Mouse (Mus musculus): ENCODE measurements at regions not wholly inside any gene's neighbourhood (a gene's known extent, or its start where the extent isn't known, plus 50 kb on each side); places are given as distances from the start of the nearest gene placed in this dataset.

DNA sequence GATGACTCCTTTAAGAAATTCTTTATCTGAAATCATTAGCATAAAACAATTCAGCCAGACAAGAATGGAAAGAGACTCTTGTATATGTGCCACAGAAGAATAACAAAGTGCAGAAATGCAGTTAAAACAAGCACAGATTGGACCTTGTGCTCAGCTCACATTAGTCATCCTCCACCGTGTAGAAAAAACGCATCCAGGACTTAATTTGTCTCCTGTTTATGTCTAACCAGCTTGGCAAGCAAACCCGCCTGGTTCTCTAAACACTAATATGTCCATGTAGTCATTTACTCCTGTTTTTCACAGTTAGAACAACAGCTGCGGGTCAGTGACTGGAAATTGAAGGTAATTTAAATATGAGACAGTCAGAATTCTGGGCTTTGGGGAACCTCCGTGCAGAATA is 268.7 kb downstream of the Efnb2 start:
- DNase-seq (ENCODE audit: low read depth, low spot score): no peak
- Histone ChIP-seq H3K9me3 (replicated peaks; ENCODE audit: insufficient read depth, low read length) (no peaks in the 10 kb centered on the region), H3K79me2 (ENCODE audit: control insufficient read depth, insufficient read depth, low read length, poor library complexity) (no peaks in the 10 kb centered on the region)

GRCm38 (mm10) chr8:8391321-8391720 is 269.7 kb downstream of the Efnb2 start:
- Histone ChIP-seq H3K36me3 (ENCODE audit: control insufficient read depth in 1 of 2, insufficient read depth in 2 of 2, low read length in 2 of 2) (no peaks in the 10 kb centered on the region), H3K9ac (ENCODE audit: control insufficient read depth, low read depth, low read length, poor library complexity, severe bottlenecking) (no peak overlapping the region), H3K9me3 (replicated peaks; ENCODE audit: insufficient read depth, low read length) (no peaks in the 10 kb centered on the region), H3K79me2 (ENCODE audit: control insufficient read depth, insufficient read depth, low read length, poor library complexity) (no peaks in the 10 kb centered on the region), H3K4me3 (ENCODE audit: control insufficient read depth in 1 of 2, insufficient read depth in 1 of 2, low read depth in 2 of 2, low read length in 2 of 2) (no peak overlapping the region), H3K27ac (ENCODE audit: control insufficient read depth, low read depth, low read length) (no peak overlapping the region), H3K27me3 (ENCODE audit: control insufficient read depth in 1 of 2, insufficient read depth in 2 of 2, low read length in 2 of 2) (no peaks in the 10 kb centered on the region), H3K4me1 (ENCODE audit: control insufficient read depth in 1 of 2, insufficient read depth in 2 of 2, low read length in 2 of 2) (no peaks in the 10 kb centered on the region)
- no peak for TF ChIP-seq ZNF384 (IDR thresholded peaks at IDR 0.05; ENCODE audit: low read depth, low read length)
- TF ChIP-seq MXI1 (IDR thresholded peaks at IDR 0.05; ENCODE audit: low read depth, low read length): no peak
- no peak for TF ChIP-seq POLR2AphosphoS2 (IDR thresholded peaks at IDR 0.05; ENCODE audit: low read length)
- TF ChIP-seq MYB (IDR thresholded peaks at IDR 0.05; ENCODE audit: low read depth, low read length): no peak
- TF ChIP-seq KAT2A (conservative IDR thresholded peaks at IDR 0.05; ENCODE audit: low read depth, low read length): no peak
- no peak for TF ChIP-seq NELFE (IDR thresholded peaks at IDR 0.05; ENCODE audit: low read depth, low read length)
- no peak for TF ChIP-seq RAD21 (IDR thresholded peaks at IDR 0.05; ENCODE audit: low read depth, low read length)
- no peak for DNase-seq (ENCODE audit: low read depth, low spot score)

More for the DNA sequence above, 268.7 kb downstream of the Efnb2 start:
- TF ChIP-seq CTCF (IDR thresholded peaks at IDR 0.05 in 2 of 3, conservative IDR thresholded peaks at IDR 0.05 in 1 of 3; ENCODE audit: control insufficient read depth in 1 of 3, insufficient read depth in 1 of 3, low read depth in 2 of 3, low read length in 3 of 3, poor library complexity in 1 of 3, severe bottlenecking in 1 of 3) (no peak), MEF2A (IDR thresholded peaks at IDR 0.05; ENCODE audit: extremely low read depth, insufficient replicate concordance, low read depth, low read length, poor library complexity, severe bottlenecking) (no peak), POLR2A (IDR thresholded peaks at IDR 0.05; ENCODE audit: control insufficient read depth in 1 of 2, insufficient read depth in 1 of 2, low read depth in 1 of 2, low read length in 2 of 2, poor library complexity in 1 of 2) (no peak), ZNF384 (IDR thresholded peaks at IDR 0.05; ENCODE audit: low read depth, low read length) (no peak), MAX (IDR thresholded peaks at IDR 0.05; ENCODE audit: low read length) (no peak), SIN3A (IDR thresholded peaks at IDR 0.05; ENCODE audit: low read length) (no peak), MAFK (IDR thresholded peaks at IDR 0.05; ENCODE audit: borderline replicate concordance, low read depth, low read length) (no peak), MYB (IDR thresholded peaks at IDR 0.05; ENCODE audit: low read depth, low read length) (no peak), UBTF (IDR thresholded peaks at IDR 0.05; ENCODE audit: borderline replicate concordance, insufficient read depth, low read depth, low read length) (no peak), MAZ (IDR thresholded peaks at IDR 0.05; ENCODE audit: low read depth, low read length) (no peak), CHD2 (IDR thresholded peaks at IDR 0.05; ENCODE audit: low read length) (no peak), MYC (IDR thresholded peaks at IDR 0.05; ENCODE audit: low read depth, low read length) (no peak), RCOR1 (IDR thresholded peaks at IDR 0.05; ENCODE audit: low read depth, low read length) (no peak), POLR2AphosphoS5 (IDR thresholded peaks at IDR 0.05; ENCODE audit: borderline replicate concordance, low read depth, low read length) (no peak), ETS1 (IDR thresholded peaks at IDR 0.05; ENCODE audit: low read depth, low read length) (no peak), NRF1 (IDR thresholded peaks at IDR 0.05; ENCODE audit: insufficient read depth, low read depth, low read length, poor library complexity, severe bottlenecking) (no peak), MXI1 (IDR thresholded peaks at IDR 0.05; ENCODE audit: low read depth, low read length) (no peak), POLR2AphosphoS2 (IDR thresholded peaks at IDR 0.05; ENCODE audit: low read length) (no peak), HCFC1 (IDR thresholded peaks at IDR 0.05; ENCODE audit: low read depth, low read length) (no peak)
- Histone ChIP-seq H3K27me3 (ENCODE audit: control insufficient read depth in 1 of 2, insufficient read depth in 2 of 2, low read length in 2 of 2) (no peaks in the 10 kb centered on the region), H3K36me3 (ENCODE audit: control insufficient read depth in 1 of 2, insufficient read depth in 2 of 2, low read length in 2 of 2) (no peaks in the 10 kb centered on the region), H3K27ac (ENCODE audit: control insufficient read depth, low read depth, low read length) (no peak overlapping the region), H3K9ac (ENCODE audit: control insufficient read depth, low read depth, low read length, poor library complexity, severe bottlenecking) (no peak overlapping the region), H3K4me1 (ENCODE audit: control insufficient read depth in 1 of 2, insufficient read depth in 2 of 2, low read length in 2 of 2) (no peaks in the 10 kb centered on the region), H3K4me3 (ENCODE audit: control insufficient read depth in 1 of 2, insufficient read depth in 1 of 2, low read depth in 2 of 2, low read length in 2 of 2) (no peak overlapping the region)
